Mouse (Mus musculus): ENCODE results near the gene Sgpl1.

DNA sequence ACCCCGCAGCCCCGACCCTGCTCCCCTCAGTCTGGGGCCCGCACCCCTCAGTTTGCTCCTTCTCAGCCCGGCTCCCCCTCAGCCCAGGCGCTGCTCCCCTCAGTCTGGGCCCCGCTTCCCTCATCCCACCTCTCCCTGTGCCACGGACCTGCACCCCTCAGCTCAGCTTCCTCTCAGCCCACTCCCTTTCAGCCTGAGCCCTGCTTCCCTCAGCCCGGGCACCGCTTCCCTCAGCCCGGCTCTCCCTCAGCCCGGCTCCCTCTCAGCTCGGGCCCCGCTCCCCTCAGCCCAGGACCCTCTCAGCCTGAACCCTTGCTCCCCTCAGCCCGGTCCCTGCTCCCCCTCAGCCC is 721 bp downstream of the Sgpl1 start:
- TF ChIP-seq CTCF (IDR thresholded peaks at IDR 0.05; ENCODE audit: low read depth) (no peak), EP300 (IDR thresholded peaks at IDR 0.05; ENCODE audit: low read depth) (no peak)
